Mouse (Mus musculus) hindbrain, postnatal 0 days (tissue): ENCODE results near the gene 4930519G04Rik. TPM values are rescaled to one million over a fixed set of nuclear protein-coding genes. Genes with fewer than 3 reads are reported as not detected.
"Not testable (repeated sequence)": the region's sequence is repeated elsewhere in the genome, so short reads cannot be mapped to it uniquely, and the experiment has no call there.

Experiments used
- ATAC-seq: fragments of 200-750 bp; cut with Nextera tagmentation; 2 replicates; pipeline ENCODE4 v1.8.0; 2017; ENCODE audit warnings: mild to moderate bottlenecking, moderate TSS enrichment, moderate library complexity
- DNase-seq: peaks from one replicate; pipeline ENCODE4 v3.0.0-alpha.2; 2015; ENCODE audit warnings: low spot score
- H3K27ac ChIP-seq: fragments of 300-500 bp; sonication (generic); 2 replicates; pipeline ENCODE4 v1.5.1; 2014; ENCODE audit warnings: mild to moderate bottlenecking
- H3K27me3 ChIP-seq: fragments of 300-500 bp; sonication (generic); 2 replicates; pipeline ENCODE4 v1.6.1; 2014; ENCODE audit warnings: low read length, mixed read lengths; ENCODE audit not compliant: insufficient read depth
- H3K36me3 ChIP-seq: fragments of 300-500 bp; sonication (generic); 2 replicates; pipeline ENCODE4 v1.6.1; 2014; ENCODE audit warnings: low read length, mixed read lengths; ENCODE audit not compliant: insufficient read depth
- H3K4me1 ChIP-seq: fragments of 300-500 bp; sonication (generic); 2 replicates; pipeline ENCODE4 v1.6.1; 2014; ENCODE audit warnings: antibody characterized with exemption, low read length, mixed read lengths; ENCODE audit not compliant: insufficient read depth
- H3K4me2 ChIP-seq: fragments of 300-500 bp; sonication (generic); 2 replicates; pipeline ENCODE4 v1.6.1; 2014; ENCODE audit warnings: low read depth, mild to moderate bottlenecking, low read length, moderate library complexity, mixed read lengths
- H3K4me3 ChIP-seq: fragments of 300-500 bp; sonication (generic); 2 replicates; pipeline ENCODE4 v1.5.1; 2014; ENCODE audit warnings: low read length
- H3K9ac ChIP-seq: fragments of 300-500 bp; sonication (generic); replicated peaks from 2 replicates; pipeline ENCODE4 v1.6.1; 2014; ENCODE audit warnings: mild to moderate bottlenecking, low read length, moderate library complexity, mixed read lengths
- H3K9me3 ChIP-seq: fragments of 300-500 bp; sonication (generic); 2 replicates; pipeline ENCODE4 v1.6.1; 2016; ENCODE audit warnings: low read length, mixed read lengths
- CTCF ChIP-seq: IDR thresholded peaks from 2 replicates; pipeline ENCODE4 v1.5.1; 2016; ENCODE audit warnings: antibody characterized with exemption, control low read depth, low read depth
- WGBS: fragments of 180-500 bp; shearing (Covaris S2); extraction: QIAGEN DNeasy Blood & Tissue Kit; methylation state at CpG from one replicate; pipeline ENCODE4 v1.1.7; 2014; 5-methylcytosine and 5-hydroxymethylcytosine counted together
- polyA plus RNA-seq: library from polyadenylated mRNA; unstranded; fragments of >200 nt; fragmentation: Nextera tagmentation; extraction: Ambion mirVana; gene quantifications from 2 replicates; pipeline ENCODE4 v1.2.1, GENCODE M21; 2015
- total RNA-seq: library from RNA; depleted of rRNA; stranded (reverse); fragments of >200 nt; gene quantifications from 2 replicates; pipeline ENCODE4 v1.2.3, GENCODE M21; 2014

Gene 4930519G04Rik
- total and polyA plus RNA-seq, 2 experiments from 2014 or later, result not detected

DNA sequence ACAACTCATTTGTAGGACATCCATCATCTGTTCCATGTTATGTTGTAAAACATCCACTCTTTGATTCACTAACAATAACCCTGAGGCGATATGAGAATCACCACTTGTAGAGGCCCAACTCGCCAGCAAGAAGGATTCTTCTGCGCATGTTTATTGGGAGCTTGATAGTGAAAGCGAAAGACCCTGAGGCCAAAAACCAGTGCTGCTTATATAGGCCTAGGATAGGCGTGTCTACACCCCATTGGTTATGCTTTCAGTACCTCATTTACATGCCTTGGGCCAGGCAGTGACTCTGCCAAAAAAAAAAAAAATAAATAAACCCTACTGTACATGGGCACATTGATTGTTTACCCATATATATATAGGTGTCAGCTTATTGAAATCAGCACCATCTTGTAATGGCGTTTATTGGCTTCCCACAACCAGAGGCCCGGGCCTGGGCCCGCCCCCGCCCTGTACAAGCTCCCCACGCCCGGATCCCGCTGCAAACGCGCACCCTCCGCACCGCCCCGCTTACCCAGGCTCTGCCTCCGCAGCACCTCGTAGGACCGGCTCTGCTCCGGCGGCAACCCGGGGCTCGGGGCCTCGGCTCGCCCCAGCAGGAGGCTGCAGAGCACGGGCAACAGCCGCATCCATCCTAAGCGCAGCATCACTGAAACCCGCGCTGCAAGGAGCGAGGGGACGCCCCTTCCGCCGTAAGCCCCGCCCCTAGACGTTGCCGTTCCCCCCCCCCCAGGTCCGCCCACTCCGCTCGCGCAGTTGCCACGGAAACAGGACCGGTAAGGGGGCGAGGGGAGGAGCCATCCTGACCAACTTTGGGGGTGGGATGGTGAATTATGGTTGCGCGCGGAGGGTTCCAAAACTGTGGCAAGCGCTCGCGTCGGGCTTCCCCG is 30.4 kb upstream of the 4930519G04Rik start, which contains the start of gene 1500011B03Rik:
1500011B03Rik (minus strand) TSS at position 673 of the 893 bp plus-strand sequence.
- Histone ChIP-seq H3K27me3 (no peaks in the 10 kb centered on the region), H3K27ac (peak within 1 kb of the TSS; percentile 79), H3K4me1 (0 out of 2 replicates have a peak, but pooled peaks cover 4% of the 10 kb centered on the region), H3K4me2 (peak within 1 kb of the TSS; percentile 58), H3K36me3 (no peaks in the 10 kb centered on the region), H3K9me3 (no peaks in the 10 kb centered on the region), H3K4me3 (peak within 1 kb of the TSS; percentile 57), H3K9ac (peak within 1 kb of the TSS; percentile 57)
- peak; percentile 92 for DNase-seq
- TF ChIP-seq CTCF, result no peak
- WGBS, result 7% methylated on average over 53 of the region's 53 CpGs
- ATAC-seq, result peak; percentile 92

DNA sequence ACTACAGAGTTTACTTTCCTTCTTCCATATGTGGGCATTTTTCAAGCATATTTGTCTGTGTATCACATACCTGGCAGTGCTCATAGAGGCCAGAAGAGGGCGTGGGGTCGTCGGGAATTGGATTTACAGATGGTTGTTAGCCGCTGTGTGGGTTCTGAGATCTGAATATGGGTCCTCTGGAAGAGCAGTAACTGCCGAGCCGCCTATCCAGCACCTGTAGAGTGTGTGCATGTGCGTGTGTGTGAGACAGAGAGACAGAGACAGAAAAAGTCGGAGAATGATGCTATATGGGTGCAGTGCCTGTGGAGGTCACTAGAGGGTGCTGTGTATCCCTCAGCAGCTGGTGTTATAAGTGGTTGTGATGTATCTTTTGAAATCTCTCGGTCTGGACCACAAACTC is 29.3 kb upstream of the 4930519G04Rik start:
- no peak overlapping the region for H3K9ac ChIP-seq
- H3K9me3 ChIP-seq, result no peaks in the 10 kb centered on the region
- peak; percentile 84 for TF ChIP-seq CTCF
- no peaks in the 10 kb centered on the region for H3K36me3 ChIP-seq
- H3K27ac ChIP-seq, result peak overlapping the region; percentile 11; the same call in 1 of the 2 replicates
- peak; percentile 10; the same call in 1 of the 2 replicates for ATAC-seq
- no peak overlapping the region for H3K4me2 ChIP-seq
- WGBS, result 17% methylated on average over 9 of the region's 9 CpGs
- DNase-seq, result peak; percentile 71
- H3K27me3 ChIP-seq, result no peaks in the 10 kb centered on the region
- no peak overlapping the region for H3K4me3 ChIP-seq
- H3K4me1 ChIP-seq, result 0 out of 2 replicates have a peak, but pooled peaks cover 4% of the 10 kb centered on the region

DNA sequence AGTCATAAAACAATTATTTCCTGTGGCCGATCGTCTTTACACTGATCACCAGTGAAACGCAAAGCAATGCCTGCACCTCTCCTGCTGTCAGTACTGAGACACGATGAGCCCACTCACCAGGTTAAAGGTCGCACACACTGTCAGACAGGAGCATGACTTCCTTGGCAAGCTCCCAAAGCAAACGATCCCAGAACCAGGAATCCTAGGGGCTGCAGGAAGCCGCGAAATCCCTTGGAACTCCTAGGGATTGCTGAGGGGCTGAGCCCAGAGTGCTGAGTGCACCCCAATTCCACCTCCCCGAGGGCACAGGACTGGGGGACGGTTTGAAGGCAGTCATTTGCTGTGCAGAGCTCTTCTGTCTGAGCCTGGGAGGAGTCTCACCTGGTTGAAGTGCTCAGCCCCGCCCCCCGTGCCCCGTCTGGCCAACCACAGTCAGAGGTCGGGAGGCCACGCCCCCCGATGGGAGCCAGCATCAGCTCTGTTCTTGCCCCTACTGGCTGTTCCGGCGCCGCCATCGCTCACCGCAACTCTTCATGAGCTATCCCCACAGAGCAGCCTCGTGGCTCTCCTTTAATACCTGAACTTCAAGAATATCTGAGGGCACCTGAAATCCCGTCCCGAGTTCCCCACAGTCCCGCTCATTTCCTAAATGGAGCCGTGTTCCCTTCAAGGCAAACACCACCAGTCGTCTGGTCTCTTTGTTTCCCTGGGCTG is 27.3 kb upstream of the 4930519G04Rik start:
- peak; percentile 87 for DNase-seq
- Histone ChIP-seq H3K4me2 (peak overlapping the region; percentile 61), H3K4me1 (0 out of 2 replicates have a peak, but pooled peaks cover 4% of the 10 kb centered on the region), H3K36me3 (no peaks in the 10 kb centered on the region), H3K9me3 (no peaks in the 10 kb centered on the region), H3K4me3 (peak overlapping the region; percentile 29), H3K27ac (peak overlapping the region; percentile 58), H3K27me3 (no peaks in the 10 kb centered on the region), H3K9ac (peak overlapping the region; percentile 35; the same call in 1 of the 2 replicates)
- 7% methylated on average over 27 of the region's 27 CpGs for WGBS
- TF ChIP-seq CTCF, result peak; percentile 35
- peak; percentile 79 for ATAC-seq

DNA sequence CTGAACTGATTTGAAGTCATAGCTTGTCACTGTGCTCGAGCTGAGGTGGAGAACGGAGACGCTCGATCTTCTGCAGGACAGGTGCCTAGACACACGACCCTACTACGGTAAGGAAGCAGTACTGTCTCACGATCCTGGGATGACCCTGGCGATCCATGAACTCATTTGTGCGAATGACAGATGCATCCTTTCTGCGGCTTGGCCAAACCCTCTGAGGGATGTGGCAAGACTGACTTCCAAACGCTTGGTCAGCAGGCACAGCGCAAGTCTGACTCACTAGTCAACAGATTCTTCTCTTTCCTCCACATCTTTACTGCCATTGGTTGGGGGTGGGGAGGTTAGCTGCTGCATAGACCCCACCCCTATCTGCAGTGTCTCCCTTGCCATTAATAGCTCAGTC is 26.0 kb upstream of the 4930519G04Rik start:
- no peak for TF ChIP-seq CTCF
- H3K4me1 ChIP-seq, result 0 out of 2 replicates have a peak, but pooled peaks cover 4% of the 10 kb centered on the region
- ATAC-seq (no peak), DNase-seq (no peak)
- no peaks in the 10 kb centered on the region for H3K36me3 ChIP-seq
- no peak overlapping the region for H3K9ac ChIP-seq
- H3K27me3 ChIP-seq, result no peaks in the 10 kb centered on the region
- no peaks in the 10 kb centered on the region for H3K9me3 ChIP-seq
- no peak overlapping the region for H3K27ac ChIP-seq
- no peak overlapping the region for H3K4me3 ChIP-seq
- WGBS, result 87% methylated on average over 12 of the region's 12 CpGs
- H3K4me2 ChIP-seq, result no peak overlapping the region

DNA sequence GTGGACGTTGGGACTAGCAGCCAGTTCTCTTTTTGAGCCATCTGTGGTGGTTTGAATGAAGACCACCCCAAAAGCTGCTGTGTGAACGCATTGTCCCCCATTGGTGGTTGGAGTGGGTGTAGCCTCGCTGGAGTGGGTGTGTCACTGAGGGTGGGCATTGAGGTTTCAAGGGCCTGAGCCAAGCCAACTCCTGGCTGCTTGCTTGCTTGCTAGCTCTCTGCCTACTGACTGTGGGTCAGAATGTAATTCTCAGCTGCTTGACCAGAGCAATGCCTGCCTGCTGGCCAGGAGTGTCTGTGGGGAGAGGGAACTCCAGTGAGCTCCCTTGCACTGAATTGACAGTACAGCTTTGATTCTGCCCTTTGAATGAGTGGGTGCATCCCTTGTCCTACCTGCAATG is 23.7 kb upstream of the 4930519G04Rik start:
- Histone ChIP-seq H3K27ac (no peak overlapping the region), H3K27me3 (no peaks in the 10 kb centered on the region), H3K9ac (no peak overlapping the region), H3K4me2 (no peak overlapping the region), H3K9me3 (no peaks in the 10 kb centered on the region), H3K4me1 (0 out of 2 replicates have a peak, but pooled peaks cover 4% of the 10 kb centered on the region), H3K36me3 (no peaks in the 10 kb centered on the region), H3K4me3 (no peak overlapping the region)
- DNase-seq (no peak), ATAC-seq (no peak)
- WGBS, result 49% methylated on average over 3 of the region's 3 CpGs
- no peak for TF ChIP-seq CTCF

DNA sequence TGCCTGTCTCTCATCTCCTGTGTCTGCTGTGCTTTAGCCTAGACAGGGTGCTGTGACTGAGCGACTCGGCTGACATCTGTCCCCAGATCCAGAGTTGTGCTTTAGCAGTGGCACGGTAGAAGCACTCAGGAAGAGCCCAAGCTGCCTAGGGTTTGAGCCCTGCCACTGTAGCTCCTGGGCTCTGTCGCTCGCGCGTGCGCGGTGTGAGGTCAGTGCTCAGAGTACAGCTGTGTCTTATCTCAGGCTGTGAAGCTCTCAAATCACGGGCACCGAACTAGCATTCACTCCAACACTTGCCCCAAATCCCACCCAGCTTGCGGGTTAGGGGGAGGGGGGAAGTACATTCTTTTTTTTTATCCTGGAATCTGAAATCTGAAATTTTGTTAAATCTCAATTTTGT is 16.6 kb upstream of the 4930519G04Rik start:
- H3K9me3 ChIP-seq, result no peaks in the 10 kb centered on the region
- WGBS, result 74% methylated on average over 12 of the region's 12 CpGs
- no peak overlapping the region for H3K4me2 ChIP-seq
- TF ChIP-seq CTCF, result no peak
- no peaks in the 10 kb centered on the region for H3K27me3 ChIP-seq
- no peaks in the 10 kb centered on the region for H3K36me3 ChIP-seq
- H3K27ac ChIP-seq, result no peak overlapping the region
- H3K9ac ChIP-seq, result no peak overlapping the region; the same call in 1 of the 2 replicates
- DNase-seq (no peak), ATAC-seq (no peak)
- H3K4me1 ChIP-seq, result no peaks in the 10 kb centered on the region
- H3K4me3 ChIP-seq, result no peak overlapping the region

DNA sequence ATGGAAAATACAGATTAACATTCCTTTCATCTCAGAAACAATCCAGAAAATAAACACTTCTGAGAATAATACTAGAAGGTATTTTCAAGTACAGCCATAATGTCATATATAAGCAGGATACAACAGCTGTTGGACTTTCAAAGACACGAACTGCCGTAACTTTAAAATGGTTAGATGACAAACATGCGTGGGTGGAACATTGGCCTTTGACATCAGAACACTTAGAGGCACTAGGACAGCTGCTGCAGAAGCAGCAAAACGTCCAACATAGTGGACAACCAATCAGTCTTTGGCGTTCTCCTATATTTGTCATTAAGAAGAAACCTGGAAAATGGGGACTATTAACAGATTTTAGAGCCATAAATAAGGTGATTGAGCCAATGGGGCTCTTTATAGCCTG is 13.0 kb upstream of the 4930519G04Rik start:
- H3K27me3 ChIP-seq, H3K4me2 ChIP-seq, DNase-seq, H3K4me1 ChIP-seq, H3K36me3 ChIP-seq, H3K9ac ChIP-seq, H3K4me3 ChIP-seq, ATAC-seq, H3K27ac ChIP-seq, H3K9me3 ChIP-seq: not testable (repeated sequence)
- WGBS, result 71% methylated on average over 5 of the region's 5 CpGs

DNA sequence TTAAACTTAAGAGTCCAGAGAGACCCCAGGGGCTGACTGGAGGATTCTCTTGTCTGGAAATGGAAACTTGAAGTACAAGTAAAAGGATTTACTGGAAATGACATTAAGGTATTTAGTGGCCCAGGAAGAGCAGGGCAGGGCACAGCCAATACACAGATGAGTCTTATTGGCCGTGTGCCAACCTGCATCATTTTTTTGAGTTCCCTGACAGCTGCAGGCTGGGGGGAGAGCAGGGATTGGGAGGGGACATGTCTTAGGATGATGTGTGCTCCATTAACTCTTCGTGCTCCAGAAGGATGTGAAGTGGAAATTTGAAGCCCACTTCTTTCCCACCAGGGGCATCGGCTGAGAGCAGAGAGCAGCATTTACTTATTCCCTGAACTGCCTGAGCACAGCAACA is 11.3 kb upstream of the 4930519G04Rik start:
- H3K27ac ChIP-seq, ATAC-seq, H3K4me3 ChIP-seq, H3K9ac ChIP-seq, H3K4me1 ChIP-seq, H3K36me3 ChIP-seq, H3K9me3 ChIP-seq, H3K27me3 ChIP-seq, H3K4me2 ChIP-seq: not testable (repeated sequence)
- peak; percentile 46 for DNase-seq
- WGBS, result 41% methylated on average over 3 of the region's 3 CpGs
